Mouse (Mus musculus): ENCODE data around the gene Gm49405. TPM values are rescaled to one million over a fixed set of nuclear protein-coding genes. Genes with fewer than 3 reads are reported as not detected.

The Gm49405 gene
- total RNA-seq, 2 experiments from 2014 or later = 0.49 to 0.74 TPM

- peak; percentile 64 to 75 for DNase-seq (ENCODE audit: low spot score in 2 of 2)
These were observed 14.1 kb upstream of the Gm49405 start, which contains the start of gene Acy3 for GRCm38 (mm10) chr19:3986334-3986733. Gene Acy3 (plus strand): TSS chr19:3986570.

DNA sequence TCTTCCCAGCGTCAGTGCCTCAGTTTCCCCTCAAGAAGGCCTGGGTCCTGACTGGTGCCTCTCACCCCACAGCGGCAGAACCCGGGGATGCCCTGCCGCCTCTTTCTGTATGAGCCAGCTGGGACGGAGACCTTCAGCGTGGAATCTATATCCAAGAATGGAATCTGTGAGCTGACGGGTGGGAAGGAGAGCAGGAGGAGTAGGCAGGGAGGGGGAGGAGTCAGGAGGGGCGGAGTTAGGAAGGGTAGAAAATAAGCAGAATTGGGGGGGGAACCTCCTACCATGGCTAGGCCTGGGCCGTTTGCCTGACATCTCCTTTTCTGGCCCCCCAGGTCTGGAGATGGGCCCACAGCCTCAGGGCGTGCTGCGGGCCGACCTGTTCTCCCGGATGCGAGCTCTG, 12.4 kb upstream of the Gm49405 start:
- no peak for DNase-seq (ENCODE audit: low spot score in 2 of 2)

DNA sequence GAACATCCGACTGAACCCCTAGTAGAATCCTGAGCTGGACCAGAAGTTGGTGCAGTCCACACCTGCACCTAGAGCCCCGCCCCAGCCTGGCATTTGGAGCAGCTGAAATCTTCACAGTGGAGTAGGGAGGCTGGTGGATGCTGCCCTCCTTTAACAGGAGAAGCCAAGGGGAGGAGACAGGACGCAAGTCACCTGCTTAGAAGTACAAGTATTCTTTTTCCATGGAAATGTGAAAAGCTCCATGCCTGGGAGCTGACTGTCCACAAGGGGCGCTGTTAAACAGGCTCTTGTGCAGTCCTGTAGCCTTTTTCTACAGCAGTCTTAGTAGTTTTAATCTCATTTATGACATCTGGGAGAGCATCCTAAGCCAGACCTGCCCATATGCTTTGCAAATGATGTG, 11.7 kb upstream of the Gm49405 start:
- DNase-seq (ENCODE audit: low spot score in 2 of 2) = no peak

- no peak for DNase-seq (ENCODE audit: low spot score in 2 of 2)
These were observed 9.6 kb upstream of the Gm49405 start for GRCm38 (mm10) chr19:3990804-3991203.

DNA sequence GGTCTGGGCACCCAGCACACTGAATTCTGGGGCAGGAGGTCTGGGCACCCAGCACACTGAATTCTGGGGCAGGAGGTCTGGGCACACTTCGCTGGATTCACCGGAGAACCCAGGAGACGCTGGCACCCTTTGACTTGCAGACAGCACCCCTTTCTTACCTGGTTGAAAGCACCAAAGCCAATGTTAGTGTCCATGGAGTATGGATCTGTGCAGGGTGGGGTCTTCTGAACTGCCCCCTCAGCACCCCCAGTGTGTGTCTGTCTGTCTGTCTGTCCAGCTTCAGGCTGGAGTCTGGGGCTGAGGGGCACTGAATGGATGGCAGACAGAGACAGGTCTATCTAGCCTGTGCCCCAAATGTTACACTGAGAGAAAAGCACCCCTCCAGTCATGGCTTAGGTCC, 8.9 kb upstream of the Gm49405 start:
- no peak for DNase-seq (ENCODE audit: low spot score in 2 of 2)

DNA sequence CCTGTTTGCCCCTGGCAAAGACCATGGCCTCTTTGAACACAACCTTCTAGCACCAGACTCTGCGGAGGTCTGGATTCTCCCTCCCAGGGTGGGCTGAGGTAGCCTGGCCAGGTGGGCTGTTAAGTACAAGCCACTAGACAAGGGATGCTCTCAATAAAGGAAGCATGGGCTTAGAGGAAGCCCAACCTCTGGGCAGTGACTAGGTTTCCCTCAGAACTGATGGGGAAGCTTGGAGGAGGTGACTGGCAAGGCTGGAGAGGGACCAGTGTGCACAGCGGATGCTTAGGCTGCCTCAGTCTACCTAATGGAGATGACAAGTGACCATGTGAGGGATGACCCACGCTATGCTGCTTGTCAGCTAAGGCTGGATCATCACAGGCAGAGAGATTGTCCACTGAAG, 8.5 kb upstream of the Gm49405 start:
- DNase-seq (ENCODE audit: low spot score in 2 of 2) = no peak

DNA sequence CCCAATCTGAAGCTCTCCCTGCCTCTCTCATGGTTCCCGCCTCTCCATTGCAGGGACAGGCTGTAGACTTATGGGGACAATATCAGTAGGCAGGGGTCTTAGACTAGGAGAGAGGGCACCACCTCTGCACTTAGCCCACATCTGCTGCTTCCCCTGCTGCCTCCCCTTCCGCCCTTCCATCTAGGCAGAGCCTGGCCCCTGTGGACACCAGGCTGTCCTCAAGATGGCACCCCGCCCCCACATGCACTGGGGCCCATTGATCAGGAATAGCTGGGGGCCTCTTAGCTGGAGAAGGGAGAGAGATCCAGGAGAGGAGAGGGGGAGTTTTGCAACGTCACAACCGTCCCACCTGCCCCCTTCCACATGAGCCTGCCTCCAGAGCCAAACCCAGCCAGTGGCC, 8.0 kb upstream of the Gm49405 start, which contains the start of gene Tbx10:
TSS of gene Tbx10 (plus strand) at position 337 of the 400 bp plus-strand sequence.
- no peak for DNase-seq (ENCODE audit: low spot score in 2 of 2)

DNA sequence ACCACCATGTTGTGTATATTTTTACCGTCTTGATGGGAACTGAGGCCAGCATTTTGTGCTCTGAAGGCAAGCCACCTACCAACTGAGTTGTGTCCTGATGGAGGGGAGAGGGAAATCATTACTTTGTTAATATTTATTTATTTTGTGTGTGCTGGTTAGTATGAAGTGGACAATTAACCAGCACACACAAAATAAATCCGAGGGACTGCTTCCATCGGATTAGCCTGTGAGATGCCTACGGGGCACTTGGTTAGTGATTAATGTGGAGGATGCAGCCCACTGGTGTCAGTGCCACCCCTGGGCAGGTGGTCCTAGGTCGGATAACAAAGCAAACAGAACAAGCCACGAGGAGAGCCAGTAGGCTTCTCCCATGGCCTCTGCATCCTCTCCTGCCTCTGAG, 5.5 kb upstream of the Gm49405 start:
- no peak for DNase-seq (ENCODE audit: low spot score in 2 of 2)

DNA sequence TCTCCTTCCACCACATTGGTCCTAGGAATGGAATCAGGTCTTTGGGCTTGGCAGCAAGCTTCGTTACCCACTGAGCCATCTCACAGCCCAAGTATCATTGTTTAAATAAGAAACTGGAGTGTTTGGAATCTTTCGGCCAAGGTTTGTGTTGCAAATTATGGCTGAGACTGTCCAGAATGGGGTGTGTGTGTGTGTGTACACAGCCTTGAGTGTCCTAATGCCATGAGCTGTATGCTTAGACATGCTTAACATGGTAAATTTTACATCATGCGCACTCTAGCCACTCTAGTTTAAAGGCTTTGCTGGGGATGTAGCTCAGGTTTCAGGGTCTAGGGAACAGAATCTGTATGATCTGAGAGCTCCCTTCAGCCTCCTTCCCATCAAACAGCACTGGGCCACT, 4.9 kb upstream of the Gm49405 start:
- no peak for DNase-seq (ENCODE audit: low spot score in 2 of 2)

DNA sequence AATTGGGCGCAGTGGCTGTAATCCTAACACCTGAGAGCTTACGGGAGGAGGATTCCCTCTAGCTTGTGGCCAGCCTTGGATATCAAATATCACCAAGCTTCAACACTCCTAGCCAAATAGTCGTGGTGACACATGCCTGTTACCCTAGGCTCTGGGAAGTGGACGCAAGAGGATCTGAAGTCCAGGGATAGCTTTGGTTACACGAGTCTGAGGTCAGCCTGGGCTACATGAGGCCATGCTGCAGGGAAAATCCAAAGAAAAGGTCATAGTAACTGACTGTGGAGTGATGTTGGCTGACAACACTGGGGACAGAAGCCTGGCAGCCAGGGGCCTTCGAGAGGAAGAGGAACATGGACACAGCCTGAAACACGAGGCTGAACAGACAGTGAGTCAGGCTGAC, 4.3 kb upstream of the Gm49405 start:
- no peak for DNase-seq (ENCODE audit: low spot score in 2 of 2)

DNA sequence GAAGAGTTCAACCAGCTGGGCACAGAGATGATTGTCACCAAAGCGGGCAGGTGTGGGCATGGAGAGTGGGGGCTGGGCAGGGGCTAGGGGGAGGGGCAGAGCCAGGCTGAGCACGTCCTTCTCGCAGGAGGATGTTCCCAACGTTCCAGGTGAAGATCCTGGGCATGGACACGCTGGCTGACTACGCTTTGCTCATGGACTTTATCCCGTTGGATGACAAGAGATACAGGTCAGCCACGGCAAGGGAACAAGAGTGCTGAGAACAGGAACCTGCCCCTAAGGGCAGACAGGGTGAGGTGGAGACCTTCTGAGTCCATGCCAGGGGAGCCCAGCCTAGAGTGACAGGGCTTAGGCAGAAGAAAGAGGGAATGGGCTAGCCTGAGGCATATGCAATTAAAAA, 3.7 kb upstream of the Gm49405 start:
- no peak for DNase-seq (ENCODE audit: low spot score in 2 of 2)

DNA sequence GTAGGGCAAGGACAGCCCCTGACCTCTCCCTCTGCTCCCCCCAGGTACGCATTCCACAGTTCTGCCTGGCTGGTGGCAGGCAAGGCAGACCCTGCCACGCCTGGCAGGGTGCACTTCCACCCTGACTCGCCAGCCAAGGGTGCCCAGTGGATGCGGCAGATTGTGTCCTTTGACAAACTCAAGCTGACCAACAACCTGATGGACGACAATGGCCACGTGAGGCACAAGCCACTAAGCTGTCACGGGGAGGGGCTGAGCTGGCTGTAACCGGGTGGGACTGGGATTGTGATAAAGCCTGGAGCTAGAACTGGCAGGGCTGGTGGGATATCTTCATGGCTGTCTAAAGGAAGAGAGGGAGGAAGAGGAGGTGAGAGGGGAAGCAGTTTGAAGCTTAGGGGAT, 3.2 kb upstream of the Gm49405 start:
- no peak for DNase-seq (ENCODE audit: low spot score in 2 of 2)

DNA sequence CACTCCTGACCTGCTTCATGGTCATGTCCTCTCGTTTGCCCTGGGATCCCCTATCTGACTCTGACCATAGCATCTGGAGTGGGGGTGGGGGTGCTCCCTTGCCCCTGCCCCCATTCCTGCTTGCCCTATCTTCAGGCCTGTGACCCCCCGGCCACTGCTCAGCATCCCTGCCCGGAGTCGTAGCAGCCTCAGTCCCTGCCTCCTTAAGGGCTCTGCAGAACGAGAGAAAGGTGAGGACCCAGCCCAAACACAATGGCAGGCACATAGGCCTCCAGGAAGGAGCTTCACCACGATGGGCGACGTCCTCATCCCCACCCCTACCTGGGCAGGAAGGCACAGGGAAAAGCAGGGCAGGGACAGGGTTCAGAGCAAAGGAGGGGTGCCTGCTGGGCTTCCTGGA, 2.1 kb upstream of the Gm49405 start:
- peak in 1 of 2 experiments; percentile 16 for DNase-seq (ENCODE audit: low spot score in 2 of 2)

DNA sequence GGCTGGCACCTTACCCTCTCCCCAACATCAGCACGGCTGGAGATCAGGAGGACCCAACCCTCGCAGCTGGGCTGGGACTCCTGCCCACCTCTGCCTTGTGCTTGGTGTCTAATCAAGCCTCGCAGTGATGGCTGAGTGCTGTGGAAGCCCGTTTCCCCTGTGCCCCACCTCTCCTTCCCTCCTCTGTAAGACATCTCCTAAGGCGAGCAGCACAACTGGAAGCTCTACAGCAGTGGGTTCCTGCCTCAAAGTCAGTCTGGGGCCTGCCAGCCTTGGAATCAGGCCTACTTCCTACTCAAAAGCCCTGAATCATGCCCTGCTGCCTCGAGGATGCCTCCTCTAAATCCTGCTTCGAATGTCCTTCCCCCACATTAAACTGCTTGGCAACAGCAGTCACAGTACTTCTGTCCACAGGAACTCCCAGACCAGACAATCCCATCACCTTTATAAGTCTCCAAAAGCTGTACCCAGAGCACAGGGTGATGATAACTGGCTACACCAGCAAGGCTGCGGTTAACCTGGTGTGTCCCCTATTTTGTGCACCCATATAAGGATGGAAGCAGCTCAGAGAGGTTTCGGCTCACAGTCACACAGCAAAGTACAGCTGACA, 1.2 kb upstream of the Gm49405 start:
- DNase-seq (ENCODE audit: low spot score in 2 of 2) = peak in 1 of 2 experiments; percentile 15

GRCm38 (mm10) chr19:4000949-4001525, 611 bp downstream of the Gm49405 start:
- DNase-seq (ENCODE audit: low spot score in 2 of 2) = no peak

GRCm38 (mm10) chr19:4001752-4002151, 1.3 kb downstream of the Gm49405 start:
- no peak for DNase-seq (ENCODE audit: low spot score in 2 of 2)

GRCm38 (mm10) chr19:4003112-4003511, 2.7 kb downstream of the Gm49405 start, which contains the start of gene Doc2g:
Gene Doc2g (plus strand): TSS chr19:4003313.
- DNase-seq (ENCODE audit: low spot score in 2 of 2) = no peak

DNA sequence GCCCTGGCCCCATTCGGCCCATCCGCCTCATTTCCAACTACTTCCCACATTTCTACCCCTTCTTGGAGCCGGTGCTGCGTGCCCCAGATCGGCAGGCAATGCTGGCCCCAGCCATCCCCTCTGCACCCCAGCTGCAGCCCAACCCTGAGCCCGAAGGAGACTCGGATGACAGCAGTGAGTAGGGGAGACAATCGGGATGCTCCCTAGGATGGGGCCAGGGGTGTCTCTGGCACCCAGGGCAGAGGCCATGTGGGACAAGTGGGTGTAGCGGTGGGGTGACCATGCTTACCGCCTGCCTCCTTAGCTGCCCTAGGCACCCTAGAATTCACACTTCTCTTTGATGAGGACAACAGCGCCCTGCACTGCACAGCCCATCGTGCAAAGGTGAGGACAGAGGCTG, 3.2 kb downstream of the Gm49405 start:
- no peak for DNase-seq (ENCODE audit: low spot score in 2 of 2)

GRCm38 (mm10) chr19:4004331-4004730, 3.9 kb downstream of the Gm49405 start:
- no peak for DNase-seq (ENCODE audit: low spot score in 2 of 2)

DNA sequence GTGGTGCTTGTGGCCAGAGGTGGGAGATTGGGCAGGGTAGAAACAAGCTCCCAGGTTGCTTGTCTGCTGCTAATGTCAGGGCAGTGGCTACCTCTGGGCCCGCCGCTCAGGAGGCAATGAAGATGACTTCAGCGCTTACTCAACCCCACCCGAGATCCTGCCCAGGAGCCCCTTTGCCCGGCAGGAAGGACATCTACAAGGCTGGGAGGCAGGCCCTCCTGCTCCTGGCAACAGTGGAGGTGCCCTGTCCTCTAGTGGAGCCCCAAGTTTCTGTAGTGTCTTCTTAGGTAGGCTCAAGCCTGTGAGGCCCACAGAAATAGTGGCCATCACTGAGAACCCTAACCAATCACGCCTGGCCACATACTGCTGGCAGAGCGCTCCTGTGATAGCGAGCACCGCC, 4.7 kb downstream of the Gm49405 start:
- DNase-seq (ENCODE audit: low spot score in 2 of 2) = no peak

DNA sequence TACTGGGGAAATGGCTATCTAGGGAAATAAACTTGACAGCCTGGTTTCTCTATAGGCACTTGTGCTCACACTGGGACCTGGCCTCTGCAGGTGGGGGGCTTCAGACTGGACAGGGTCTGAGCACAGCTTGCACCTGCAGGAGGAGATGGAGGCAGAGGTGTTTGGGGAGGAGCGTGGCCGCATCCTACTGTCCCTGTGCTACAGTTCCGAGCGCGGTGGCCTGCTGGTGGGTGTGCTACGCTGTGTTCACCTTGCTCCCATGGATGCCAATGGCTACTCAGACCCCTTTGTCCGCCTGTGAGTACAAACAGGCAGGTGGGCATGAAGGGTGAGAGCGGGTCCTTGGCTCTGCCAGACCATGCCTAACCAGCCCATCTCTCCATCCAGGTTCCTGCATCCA, 5.5 kb downstream of the Gm49405 start:
- DNase-seq (ENCODE audit: low spot score in 2 of 2) = no peak

GRCm38 (mm10) chr19:4011086-4011485, 10.7 kb downstream of the Gm49405 start:
- no peak for DNase-seq (ENCODE audit: low spot score in 2 of 2)

- peak; percentile 83 to 92 for DNase-seq (ENCODE audit: low spot score in 2 of 2)
These were observed 12.1 kb downstream of the Gm49405 start, which contains the start of gene Ndufv1 for GRCm38 (mm10) chr19:4012432-4013022. Gene Ndufv1 (minus strand): TSS chr19:4012806.
